Mouse (Mus musculus) ovary, adult 10 weeks (tissue): Measurements from ENCODE around the gene Vmn1r174. TPM values are rescaled to one million over a fixed set of nuclear protein-coding genes. Genes with fewer than 3 reads are reported as not detected.

Source experiments
- polyA plus RNA-seq: library from polyadenylated mRNA; stranded (reverse); fragments of 350-450 nt; fragmentation: Illumina TruSeq; extraction: RNeasy Lipid Tissue Mini Kit (QIAGEN cat#74804); gene quantifications from one replicate; pipeline ENCODE4 v1.2.3, GENCODE M21; 2014

The Vmn1r174 gene
- not detected for polyA plus RNA-seq

GRCm38 (mm10) chr7:23751970-23752369 lies at the start of gene Vmn1r174:
Gene Vmn1r174, plus strand, starts transcription at chr7:23752270.

GRCm38 (mm10) chr7:23810543-23810942 lies 58.5 kb downstream of the Vmn1r174 start, which contains the start of gene Vmn1r175:
Gene Vmn1r175, minus strand, starts transcription at chr7:23810643.

Other genes starting within 250 kb of the Vmn1r174 start
- gene Vmn1r167, start 245.1 kb upstream of the Vmn1r174 start, polyA plus RNA-seq: not detected
- not detected for gene Vmn1r168, start 212.5 kb upstream of the Vmn1r174 start, polyA plus RNA-seq
- not detected for gene Vmn1r169, start 176.7 kb upstream of the Vmn1r174 start, polyA plus RNA-seq
- gene Vmn1r170, start 146.1 kb upstream of the Vmn1r174 start, polyA plus RNA-seq: not detected
- not detected for gene Vmn1r171, start 121.5 kb upstream of the Vmn1r174 start, polyA plus RNA-seq
- not detected for gene Vmn1r172, start 94.0 kb upstream of the Vmn1r174 start, polyA plus RNA-seq
- not detected for gene Vmn1r173, start 51.6 kb upstream of the Vmn1r174 start, polyA plus RNA-seq
- gene Vmn1r175, start 58.4 kb downstream of the Vmn1r174 start, polyA plus RNA-seq: not detected
- not detected for gene Vmn1r176, start 85.1 kb downstream of the Vmn1r174 start, polyA plus RNA-seq
- not detected for gene Vmn1r177, start 114.2 kb downstream of the Vmn1r174 start, polyA plus RNA-seq
- not detected for gene Vmn1r178, start 139.7 kb downstream of the Vmn1r174 start, polyA plus RNA-seq
- not detected for gene Vmn1r179, start 174.7 kb downstream of the Vmn1r174 start, polyA plus RNA-seq
- not detected for gene Vmn1r180, start 198.4 kb downstream of the Vmn1r174 start, polyA plus RNA-seq
- gene Vmn1r181, start 222.3 kb downstream of the Vmn1r174 start, polyA plus RNA-seq: not detected
- not detected for gene V1rd19, start 249.4 kb downstream of the Vmn1r174 start, polyA plus RNA-seq